Mouse (Mus musculus): ENCODE measurements around the gene Pex13.

GRCm38 (mm10) chr11:23653666-23654065 lies 12.1 kb downstream of the Pex13 start:
- TF ChIP-seq CTCF (IDR thresholded peaks at IDR 0.05; ENCODE audit: borderline replicate concordance, extremely low read depth, insufficient read depth, insufficient read length): no peak
- TF ChIP-seq POLR2A (IDR thresholded peaks at IDR 0.05; ENCODE audit: borderline replicate concordance, extremely low read depth, insufficient read depth, insufficient read length, poor library complexity, severe bottlenecking): no peak
